Mouse (Mus musculus) spleen, postnatal 10 days (tissue): ENCODE measurements at regions not wholly inside any gene's neighbourhood (a gene's known extent, or its start where the extent isn't known, plus 50 kb on each side); places are given as distances from the start of the nearest gene placed in this dataset.

Experiments used
- DNase-seq, 2 experiments: peaks; one replicate each; pipeline ENCODE4 v3.0.0; 2021 to 2022; ENCODE audit warnings: low spot score in 2 of 2

- peak; percentile 7 to 12 for DNase-seq
Measured at GRCm38 (mm10) chr7:59711741-59712140, 293.1 kb downstream of the Snurf start.
